Mouse (Mus musculus) left cerebral cortex, postnatal 14 days (tissue): ENCODE data around the gene Bco2. TPM values are rescaled to one million over a fixed set of nuclear protein-coding genes. Genes with fewer than 3 reads are reported as not detected.

ENCODE experiments used
- DNase-seq, 2 experiments: peaks; one replicate each; pipeline ENCODE4 v3.0.0; 2021 to 2022; ENCODE audit warnings: low spot score in 2 of 2, mixed read lengths in 1 of 2
- intact Hi-C: fragments of 180-260 bp; cut with DNase I; formaldehyde crosslinking; loops from one replicate; pipeline ENCODE4 v1.15.1; 2025
- long read RNA-seq, 2 experiments: library from polyadenylated mRNA; stranded (forward); transcript quantifications; one replicate each; pipeline ENCODE4 v2.0.0; 2021
- total RNA-seq, 2 experiments: library from RNA; stranded (reverse); gene quantifications; 2 replicates each; pipeline ENCODE4 v1.2.3; 2021

The Bco2 gene
- total RNA-seq, result 1 to 10 TPM; 2.7 to 2.8 TPM
- long read RNA-seq, experiment 1, partial matches to known transcripts, result 0 of 1 reads
- long read RNA-seq, experiment 1, other reads (novel, unspliced or antisense), result 0 of 1 reads
- long read RNA-seq, experiment 2, partial matches to known transcripts, result 0 of 5 reads
- long read RNA-seq, experiment 2, other reads (novel, unspliced or antisense), result 4 of 5 reads

- no peak for DNase-seq
- intact Hi-C loops, result no loop called here
Measured at GRCm38 (mm10) chr9:50555094-50555446, at the start of gene Bco2. Bco2 (minus strand) TSS chr9:50555181.

- DNase-seq, result no peak
- intact Hi-C loops, result no loop called here
Measured at GRCm38 (mm10) chr9:50604338-50604737, 49.4 kb upstream of the Bco2 start.

- intact Hi-C loops, result no loop called here
- DNase-seq, result no peak
Measured at GRCm38 (mm10) chr9:50603998-50604324, 49.0 kb upstream of the Bco2 start.

GRCm38 (mm10) chr9:50603189-50603997 is 48.4 kb upstream of the Bco2 start, which contains the start of the genes Sdhd and Timm8b:
Sdhd (minus strand) TSS chr9:50603812.
Timm8b (plus strand) TSS chr9:50603910.
- DNase-seq, result peak; percentile 95 to 97
- intact Hi-C loops, result no loop called here

GRCm38 (mm10) chr9:50602055-50602845 is 47.3 kb upstream of the Bco2 start:
- intact Hi-C loops, result no loop called here

GRCm38 (mm10) chr9:50601536-50601935 is 46.6 kb upstream of the Bco2 start:
- intact Hi-C loops, result no loop called here
- DNase-seq, result no peak

More at GRCm38 (mm10) chr9:50602055-50602845, 47.3 kb upstream of the Bco2 start:
- DNase-seq, result no peak

GRCm38 (mm10) chr9:50596973-50597372 is 42.0 kb upstream of the Bco2 start:
- intact Hi-C loops, result loop anchor here (10.0 kb wide), 1 partner anchor 142 kb away; no protein-coding TSS in a partner anchor
- DNase-seq, result no peak

- intact Hi-C loops, result loop anchor here (10.0 kb wide), 1 partner anchor 140 kb away; no protein-coding TSS in a partner anchor
- no peak for DNase-seq
Measured at GRCm38 (mm10) chr9:50594794-50595417, 39.9 kb upstream of the Bco2 start.

- DNase-seq, result no peak
- intact Hi-C loops, result loop anchor here (10.0 kb wide), 1 partner anchor 139 kb away; no protein-coding TSS in a partner anchor
Measured at GRCm38 (mm10) chr9:50593544-50593943, 38.6 kb upstream of the Bco2 start.

GRCm38 (mm10) chr9:50592955-50593354 is 38.0 kb upstream of the Bco2 start:
- intact Hi-C loops, result loop anchor here (10.0 kb wide), 1 partner anchor 138 kb away; no protein-coding TSS in a partner anchor
- no peak for DNase-seq

GRCm38 (mm10) chr9:50590856-50591518 is 36.0 kb upstream of the Bco2 start:
- no peak for DNase-seq
- intact Hi-C loops, result loop anchor here (10.0 kb wide), 1 partner anchor 136 kb away; no protein-coding TSS in a partner anchor

- DNase-seq, result no peak
- intact Hi-C loops, result no loop called here
Measured at GRCm38 (mm10) chr9:50586955-50587354, 32.0 kb upstream of the Bco2 start.

GRCm38 (mm10) chr9:50585145-50585818 is 30.3 kb upstream of the Bco2 start:
- intact Hi-C loops, result no loop called here

GRCm38 (mm10) chr9:50580370-50580769 is 25.4 kb upstream of the Bco2 start:
- no peak for DNase-seq
- intact Hi-C loops, result no loop called here

More at GRCm38 (mm10) chr9:50585145-50585818, 30.3 kb upstream of the Bco2 start:
- no peak for DNase-seq

GRCm38 (mm10) chr9:50569599-50570525 is 14.9 kb upstream of the Bco2 start:
- no peak for DNase-seq
- intact Hi-C loops, result no loop called here

- intact Hi-C loops, result no loop called here
- no peak for DNase-seq
Measured at GRCm38 (mm10) chr9:50567881-50568280, 12.9 kb upstream of the Bco2 start.

- intact Hi-C loops, result no loop called here
- DNase-seq, result no peak
Measured at GRCm38 (mm10) chr9:50567372-50567771, 12.4 kb upstream of the Bco2 start.
